Mouse (Mus musculus): ENCODE data around the gene Slc26a5. TPM values are rescaled to one million over a fixed set of nuclear protein-coding genes. Genes with fewer than 3 reads are reported as not detected.

Slc26a5 gene
- polyA plus RNA-seq, 1 experiment: 0.10 TPM

- no peak for DNase-seq (ENCODE audit: low read depth)
- TF ChIP-seq CTCF (IDR thresholded peaks at IDR 0.05; ENCODE audit: borderline replicate concordance, extremely low read depth, insufficient read depth, insufficient read length): no peak
- no peak for TF ChIP-seq POLR2A (IDR thresholded peaks at IDR 0.05; ENCODE audit: borderline replicate concordance, extremely low read depth, insufficient read depth, insufficient read length, poor library complexity, severe bottlenecking)
Measured at GRCm38 (mm10) chr5:21769841-21770240, 95.6 kb downstream of the Slc26a5 start.

DNA sequence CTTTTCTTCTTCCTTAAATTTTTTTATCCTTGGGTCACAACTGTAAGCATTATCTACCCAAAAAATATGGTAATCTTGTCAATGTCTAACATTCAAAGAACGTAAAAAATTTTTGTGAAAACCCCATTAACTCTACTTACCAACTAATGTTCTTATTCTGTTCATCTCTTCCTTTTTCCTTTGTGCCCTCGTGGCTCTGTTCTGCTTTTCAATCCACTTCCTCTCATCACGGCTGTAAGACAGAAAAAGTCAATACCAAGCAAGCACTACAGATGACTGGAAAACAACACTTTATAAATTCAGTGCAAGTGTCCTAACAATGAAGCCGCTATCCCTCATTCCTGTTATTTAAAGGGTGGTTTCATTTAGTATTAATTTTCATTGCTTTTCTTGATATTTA, 96.9 kb downstream of the Slc26a5 start:
- TF ChIP-seq CTCF (IDR thresholded peaks at IDR 0.05; ENCODE audit: borderline replicate concordance, extremely low read depth, insufficient read depth, insufficient read length) (no peak), POLR2A (IDR thresholded peaks at IDR 0.05; ENCODE audit: borderline replicate concordance, extremely low read depth, insufficient read depth, insufficient read length, poor library complexity, severe bottlenecking) (no peak)
- no peak for DNase-seq (ENCODE audit: low read depth)

Other genes starting within 250 kb of the Slc26a5 start
- 0.42 and 0.54 TPM in 2 replicates for gene Fbxl13, start 220.0 kb downstream of the Slc26a5 start, polyA plus RNA-seq (2012; rRNA removed)
- gene Armc10, start 219.8 kb downstream of the Slc26a5 start, polyA plus RNA-seq (2012; rRNA removed): 91.6 and 112 TPM in 2 replicates
- 4.7 and 4.9 TPM in 2 replicates for gene Napepld, start 164.2 kb downstream of the Slc26a5 start, polyA plus RNA-seq (2012; rRNA removed)
- gene Pmpcb, start 128.5 kb downstream of the Slc26a5 start, polyA plus RNA-seq (2012; rRNA removed): 66.7 and 72.8 TPM in 2 replicates
- 21.1 and 29.5 TPM in 2 replicates for gene Dnajc2, start 80.4 kb downstream of the Slc26a5 start, polyA plus RNA-seq (2012; rRNA removed)
- 83.3 and 89.2 TPM in 2 replicates for gene Psmc2, start 80.3 kb downstream of the Slc26a5 start, polyA plus RNA-seq (2012; rRNA removed)

Data from brain, embryonic 14.5 days (tissue).